Mouse (Mus musculus) cerebellum, postnatal 4 days (tissue): ENCODE results near the gene Igf2r.

ENCODE experiments used
- DNase-seq, 2 experiments: peaks; one replicate each; pipeline ENCODE4 v3.0.0; 2022; ENCODE audit warnings: low spot score in 2 of 2, mixed read lengths in 1 of 2

Gene Igf2r

GRCm38 (mm10) chr17:12769380-12769921 is at the start of gene Igf2r:
TSS of gene Igf2r (minus strand) at chr17:12769664.
- peak; percentile 71 to 84 for DNase-seq

- no peak for DNase-seq
Observed at GRCm38 (mm10) chr17:12815885-12816284, 46.4 kb upstream of the Igf2r start.

DNA sequence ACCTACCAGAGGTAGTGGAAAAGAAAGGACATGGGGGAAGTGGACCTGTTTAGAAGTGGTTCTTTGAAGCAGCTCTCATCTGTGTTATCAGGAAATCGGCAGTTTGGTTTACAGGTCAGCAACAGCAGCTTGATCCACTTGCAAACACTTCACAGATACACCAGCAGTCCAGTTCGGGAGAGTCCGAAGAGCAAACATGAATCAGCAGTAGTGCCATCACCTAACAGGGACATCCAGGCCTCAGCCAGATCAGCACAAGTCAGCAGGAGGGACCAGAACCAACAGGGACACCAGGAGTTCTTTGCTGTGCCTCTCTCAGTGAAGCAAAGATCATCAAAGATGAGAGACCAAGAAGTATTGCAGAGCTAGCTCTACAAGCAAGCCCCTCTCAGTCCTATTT is 45.0 kb upstream of the Igf2r start:
- no peak for DNase-seq

GRCm38 (mm10) chr17:12810973-12811303 is 41.5 kb upstream of the Igf2r start:
- no peak for DNase-seq

GRCm38 (mm10) chr17:12810103-12810972 is 40.9 kb upstream of the Igf2r start:
- peak in 1 of 2 experiments; percentile 63 for DNase-seq

DNA sequence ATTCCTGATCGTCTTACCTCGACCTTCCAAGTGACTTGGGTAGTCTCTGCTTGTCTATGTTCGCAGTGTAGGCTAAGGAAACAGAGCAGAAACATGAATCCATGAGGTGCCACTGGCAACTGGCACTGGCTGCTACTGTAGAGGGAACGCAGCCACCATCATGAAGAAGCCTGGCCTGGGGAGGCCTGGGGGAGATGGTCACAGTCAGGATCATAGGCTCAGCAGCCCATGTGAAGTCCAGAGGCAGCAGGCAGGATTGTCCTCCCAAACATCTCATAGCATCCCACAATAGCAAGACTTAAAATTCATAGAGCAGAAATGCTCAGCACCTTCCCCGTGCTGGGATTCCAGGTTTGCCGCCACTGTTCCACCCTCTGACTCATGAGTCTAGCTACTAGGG is 39.4 kb upstream of the Igf2r start:
- no peak for DNase-seq

DNA sequence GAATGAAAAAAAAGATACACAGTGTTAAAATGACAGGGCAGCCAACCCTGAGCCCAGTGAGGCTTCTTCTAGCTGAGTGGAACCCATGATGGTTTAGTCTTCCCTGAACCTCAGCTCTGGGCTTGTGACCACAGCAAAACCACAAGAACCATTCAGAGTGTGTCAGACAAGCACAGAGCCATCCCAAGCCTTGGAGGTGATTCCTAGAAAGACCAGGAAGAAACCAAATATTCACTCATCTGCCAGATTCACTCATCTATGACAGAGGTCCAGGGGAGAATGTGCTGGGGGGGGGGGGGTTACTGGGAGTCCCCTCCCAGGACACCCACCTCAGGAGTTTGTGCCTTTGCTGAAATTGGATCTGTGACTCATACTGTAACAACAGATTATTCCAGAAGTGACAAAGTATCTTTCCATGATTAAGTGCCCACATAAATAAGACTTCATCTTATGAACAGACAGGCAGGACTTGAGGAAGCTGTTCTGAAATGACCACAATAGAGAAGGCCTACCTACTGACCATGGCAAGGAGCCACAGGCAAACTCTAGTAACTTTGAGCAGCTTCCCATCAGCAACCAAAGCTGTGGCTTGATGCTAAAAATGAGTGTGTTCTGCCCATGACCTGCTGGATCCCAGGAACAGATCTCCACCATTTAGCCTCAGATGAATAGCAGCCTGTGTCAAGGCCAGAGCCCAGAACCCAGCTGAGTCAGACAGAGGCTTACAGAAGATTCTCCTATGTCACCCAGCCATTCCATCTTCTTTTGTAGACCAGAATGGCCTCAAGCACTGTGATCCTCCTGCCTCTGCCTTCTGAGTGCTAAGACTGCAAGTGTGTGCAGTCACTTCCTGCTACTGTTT is 35.4 kb upstream of the Igf2r start:
- DNase-seq, result no peak

DNA sequence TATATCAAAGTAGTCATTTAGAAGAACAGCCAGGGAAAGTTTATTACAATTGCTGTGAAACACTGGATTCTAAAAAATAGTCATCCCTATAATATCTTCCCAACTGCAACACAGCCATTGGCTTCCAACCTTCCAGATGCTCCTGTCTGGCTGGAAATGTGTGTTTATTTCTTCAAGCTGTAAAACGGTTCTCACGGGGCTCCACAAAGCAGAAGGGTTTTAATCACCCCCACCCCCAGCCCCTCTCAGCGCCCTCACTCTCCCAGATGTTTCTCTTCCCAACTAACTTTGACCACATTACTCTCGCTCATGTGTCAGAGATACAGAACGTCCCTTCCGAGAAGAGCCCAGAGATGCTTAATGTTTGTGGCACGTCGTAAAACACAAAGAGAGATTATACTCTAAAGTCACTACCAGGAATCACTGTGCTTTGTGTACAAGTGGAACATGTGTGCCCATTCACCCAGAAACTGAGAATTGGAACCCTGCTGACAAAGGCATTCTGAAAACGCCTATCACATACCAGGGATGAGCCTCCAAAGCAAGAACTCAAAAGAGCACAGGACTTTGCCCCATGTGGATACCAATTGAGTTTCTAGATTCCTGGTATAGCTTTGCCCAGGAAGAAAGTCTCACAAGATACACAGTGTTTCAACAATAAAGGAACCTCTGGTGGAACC is 32.5 kb upstream of the Igf2r start:
- no peak for DNase-seq

DNA sequence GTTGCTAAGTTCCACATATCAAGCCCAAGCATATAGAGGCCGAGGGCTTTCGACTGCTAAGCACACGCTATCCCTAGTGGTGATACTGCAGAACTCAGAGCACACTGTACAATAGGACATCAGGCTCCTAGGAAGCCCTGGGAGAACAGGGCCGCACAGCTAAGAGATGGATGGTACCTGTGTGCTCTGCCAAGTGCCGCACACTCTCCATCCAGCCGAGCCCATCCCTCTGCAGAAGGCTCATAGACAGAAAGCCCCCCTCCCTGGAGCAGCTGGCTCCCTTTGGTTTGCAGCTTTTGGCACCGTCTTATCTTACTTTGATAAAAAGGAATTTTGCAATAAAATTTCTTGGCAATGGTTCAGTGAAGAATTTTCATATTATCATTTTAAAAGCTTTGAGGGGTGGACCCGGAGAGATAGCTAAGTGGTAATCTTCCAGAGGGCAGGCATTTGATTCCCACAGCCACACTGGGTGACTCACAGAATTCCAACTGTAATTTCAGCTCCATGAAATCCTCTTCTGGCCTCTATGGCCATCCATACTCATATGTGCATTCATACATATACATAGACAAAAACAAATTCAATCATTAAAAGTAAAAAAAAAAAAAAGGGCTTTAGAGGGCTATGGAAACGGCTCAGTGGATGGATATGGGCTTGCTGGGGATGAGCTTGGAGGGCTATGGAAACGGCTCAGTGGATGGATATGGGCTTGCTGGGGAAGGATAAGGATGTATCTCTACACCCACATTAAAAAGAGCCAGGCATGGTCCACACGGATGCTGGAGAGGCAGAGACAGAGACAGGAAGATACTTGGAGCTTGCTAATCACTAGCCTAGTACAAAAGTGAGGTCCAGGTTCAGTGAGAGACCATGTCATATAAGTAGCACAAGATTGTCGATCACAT is 30.2 kb upstream of the Igf2r start:
- DNase-seq, result no peak

GRCm38 (mm10) chr17:12798571-12798970 is 29.1 kb upstream of the Igf2r start:
- no peak for DNase-seq

DNA sequence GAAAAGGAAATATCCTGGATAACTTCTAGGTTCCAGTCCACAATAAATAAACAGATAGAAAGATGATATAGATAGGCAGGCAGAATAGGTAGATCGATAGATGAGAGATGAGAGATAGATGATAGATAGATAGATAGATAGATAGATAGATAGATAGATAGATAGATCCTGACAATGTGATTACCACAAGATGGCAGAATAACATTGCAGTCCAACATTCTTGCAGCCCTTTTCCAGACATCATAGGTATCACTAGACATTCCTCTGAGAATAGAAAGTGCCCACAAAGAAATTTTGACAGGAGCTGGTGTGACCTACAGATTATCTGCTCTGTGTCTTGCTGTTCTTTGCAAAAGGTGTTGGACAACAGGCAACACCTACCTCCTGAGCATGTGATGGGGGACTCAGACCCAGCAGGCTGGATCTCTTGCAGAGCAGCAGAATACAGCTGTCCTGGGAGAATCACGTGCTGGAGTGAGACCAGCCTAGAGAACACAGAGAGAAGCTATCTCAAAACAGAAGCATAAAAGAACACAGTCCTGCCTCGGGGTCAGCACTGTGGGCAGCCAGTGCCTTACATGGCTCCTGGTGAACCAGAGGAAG is 28.1 kb upstream of the Igf2r start:
- DNase-seq, result no peak

DNA sequence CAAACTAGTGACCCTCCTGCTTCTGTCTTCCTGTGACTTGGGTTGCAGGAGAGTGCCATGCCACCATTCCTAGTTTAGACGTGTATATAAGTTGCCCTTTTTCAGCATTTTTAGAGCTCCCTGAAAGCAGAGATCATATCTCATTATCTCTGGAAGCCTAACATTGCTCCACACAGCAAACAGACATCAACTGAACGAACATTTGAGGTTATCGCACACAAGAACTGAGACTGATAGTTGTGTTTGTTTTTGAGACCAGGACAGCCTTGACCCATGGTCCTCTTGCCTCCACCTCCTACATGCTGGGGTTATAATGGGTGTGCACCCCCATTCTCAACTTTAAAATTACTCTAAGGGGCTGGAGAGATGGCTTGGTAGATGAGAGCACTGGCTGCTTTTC is 27.2 kb upstream of the Igf2r start:
- DNase-seq, result no peak

DNA sequence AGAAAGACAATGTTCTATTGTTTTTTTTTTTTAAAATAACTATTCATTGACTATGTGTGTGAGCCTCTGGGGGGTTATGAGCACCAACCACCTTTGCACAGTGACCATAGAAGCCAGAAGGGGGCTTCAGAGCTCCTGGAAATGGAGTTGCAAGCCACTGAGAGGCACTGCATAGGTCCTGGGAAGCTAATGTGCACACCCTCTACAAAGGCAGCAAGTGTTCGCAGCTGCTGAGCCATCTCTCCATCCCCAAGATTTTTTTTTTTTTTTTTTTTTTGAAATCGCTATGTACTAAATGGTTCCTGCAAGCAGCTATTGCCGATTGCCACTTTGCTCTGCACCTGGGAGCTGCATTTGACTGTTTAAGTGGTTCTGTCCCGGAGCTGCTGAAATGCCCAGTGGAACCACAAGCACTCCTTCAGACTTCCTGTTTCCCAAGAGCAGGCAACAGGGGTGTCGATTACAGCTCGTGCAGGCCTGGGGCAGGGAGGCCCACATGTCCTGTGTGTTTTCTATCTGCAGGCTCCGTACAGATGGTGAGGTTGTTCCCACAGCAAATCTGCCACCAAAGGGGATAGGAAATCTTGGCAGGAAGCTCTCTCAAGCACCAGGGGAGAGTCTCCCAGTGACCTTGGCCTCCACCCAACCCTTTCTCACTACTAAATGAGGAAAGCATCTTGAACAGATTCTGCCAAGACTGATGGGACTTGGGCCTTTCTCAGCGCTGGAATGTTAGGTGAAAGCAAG is 24.4 kb upstream of the Igf2r start:
- DNase-seq, result peak in 1 of 2 experiments; percentile 20

- DNase-seq, result no peak
Observed at GRCm38 (mm10) chr17:12792422-12793206, 23.1 kb upstream of the Igf2r start.

- DNase-seq, result no peak
Observed at GRCm38 (mm10) chr17:12791420-12791819, 22.0 kb upstream of the Igf2r start.

DNA sequence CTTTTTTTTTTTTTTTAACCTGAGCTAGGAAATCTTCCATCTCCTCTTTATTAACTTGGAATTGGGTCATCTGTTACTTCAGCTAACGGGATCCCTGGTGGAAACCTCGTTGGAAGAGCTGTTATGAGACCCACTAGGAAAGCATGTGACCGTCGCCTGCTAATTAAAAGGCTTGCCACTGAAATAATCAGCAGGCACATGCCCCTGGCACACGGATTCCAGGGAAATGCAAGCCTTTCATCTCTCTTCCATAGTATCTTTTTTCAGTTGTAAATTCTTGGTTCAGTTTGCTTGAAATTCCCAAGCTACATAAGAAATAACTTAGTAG is 21.6 kb upstream of the Igf2r start:
- no peak for DNase-seq

- no peak for DNase-seq
Observed at GRCm38 (mm10) chr17:12790353-12791078, 21.1 kb upstream of the Igf2r start.
